Mouse (Mus musculus) limb, embryonic 14.5 days (tissue): ENCODE measurements around the gene Slirp. TPM values are rescaled to one million over a fixed set of nuclear protein-coding genes. Genes with fewer than 3 reads are reported as not detected.

Source experiments
- ATAC-seq: fragments of 200-750 bp; cut with Nextera tagmentation; 2 replicates; pipeline ENCODE4 v1.8.0; 2017; ENCODE audit warnings: low read depth, moderate number of reproducible peaks, moderate TSS enrichment; ENCODE audit not compliant: low FRiP score
- DNase-seq: peaks from one replicate; pipeline ENCODE4 v3.0.0-alpha.2; 2015; ENCODE audit warnings: low spot score
- H3K27ac ChIP-seq: fragments of 300-500 bp; sonication (generic); replicated peaks from 2 replicates; pipeline ENCODE4 v1.5.1; 2014; ENCODE audit warnings: low read depth, mild to moderate bottlenecking, low read length, moderate library complexity, mixed read lengths
- H3K27me3 ChIP-seq: fragments of 300-500 bp; sonication (generic); 2 replicates; pipeline ENCODE4 v1.6.1; 2014; ENCODE audit warnings: low read length, mixed read lengths; ENCODE audit not compliant: control insufficient read depth, insufficient read depth
- H3K36me3 ChIP-seq: fragments of 300-500 bp; sonication (generic); 2 replicates; pipeline ENCODE4 v1.6.1; 2014; ENCODE audit warnings: mild to moderate bottlenecking, low read length, moderate library complexity, mixed read lengths; ENCODE audit not compliant: control insufficient read depth, insufficient read depth
- H3K4me1 ChIP-seq: fragments of 300-500 bp; sonication (generic); 2 replicates; pipeline ENCODE4 v1.6.1; 2014; ENCODE audit warnings: antibody characterized with exemption, low read length, mixed read lengths; ENCODE audit not compliant: control insufficient read depth, insufficient read depth
- H3K4me2 ChIP-seq: fragments of 300-500 bp; sonication (generic); replicated peaks from 2 replicates; pipeline ENCODE4 v1.6.1; 2014; ENCODE audit warnings: low read depth, mild to moderate bottlenecking, low read length, moderate library complexity; ENCODE audit not compliant: severe bottlenecking
- H3K4me3 ChIP-seq: fragments of 300-500 bp; sonication (generic); replicated peaks from 2 replicates; pipeline ENCODE4 v1.5.1; 2014; ENCODE audit warnings: low read length
- H3K9ac ChIP-seq: fragments of 300-500 bp; sonication (generic); 2 replicates; pipeline ENCODE4 v1.6.1; 2014; ENCODE audit warnings: mild to moderate bottlenecking, low read depth, low read length, moderate library complexity; ENCODE audit not compliant: severe bottlenecking
- H3K9me3 ChIP-seq: fragments of 300-500 bp; sonication (generic); 2 replicates; pipeline ENCODE4 v1.6.1; 2016; ENCODE audit warnings: low read length; ENCODE audit not compliant: control insufficient read depth
- POLR2A ChIP-seq: fragments of 200-500 bp; IDR thresholded peaks from 2 replicates; pipeline ENCODE4 v1.8.0; 2012; ENCODE audit warnings: inconsistent platforms, mild to moderate bottlenecking, moderate library complexity, borderline replicate concordance; ENCODE audit not compliant: insufficient read depth, insufficient read length; ENCODE audit errors: extremely low read depth
- WGBS: fragments of 180-500 bp; shearing (Covaris S2); extraction: QIAGEN DNeasy Blood & Tissue Kit; methylation state at CpG from one replicate; pipeline ENCODE4 v1.1.7; 2014; 5-methylcytosine and 5-hydroxymethylcytosine counted together
- polyA plus RNA-seq, 2 experiments: library from polyadenylated mRNA; depleted of rRNA in 1 of 2; stranded (reverse) in 1 of 2; unstranded in 1 of 2; fragments of >200 nt; fragmentation: Nextera tagmentation in 1 of 2; extraction: Ambion mirVana in 1 of 2; gene quantifications; 2 replicates each; pipeline versions ENCODE4 v1.2.1 to v1.2.3; 2012 to 2014

Slirp gene
- 62.4 and 83.4 TPM in 2 replicates for polyA plus RNA-seq (2012; rRNA removed)
- polyA plus RNA-seq (2014; fragmentation: Nextera tagmentation; extraction: Ambion mirVana), result 292 and 314 TPM in 2 replicates

GRCm38 (mm10) chr12:87443700-87444122, at the start of gene Slirp, which contains the start of gene Alkbh1:
Gene Slirp (plus strand): TSS chr12:87443896.
Gene Alkbh1 (minus strand): TSS chr12:87444017.
- peaks cover 54% of the 10 kb centered on the region for H3K36me3 ChIP-seq
- DNase-seq, result peak; percentile 94
- under 1% methylated on average over 28 of the region's 28 CpGs for WGBS

GRCm38 (mm10) chr12:87394316-87394715, 49.4 kb upstream of the Slirp start:
- no peak for TF ChIP-seq POLR2A
- ATAC-seq, result no peak

More at GRCm38 (mm10) chr12:87443700-87444122, at the start of gene Slirp, which contains the start of gene Alkbh1:
- Histone ChIP-seq H3K4me1 (peaks cover 10% of the 10 kb centered on the region), H3K27me3 (no peaks in the 10 kb centered on the region), H3K27ac (peak within 1 kb of the TSS; percentile 91), H3K9ac (peak within 1 kb of the TSS; percentile 94), H3K4me2 (peak within 1 kb of the TSS; percentile 58), H3K9me3 (no peaks in the 10 kb centered on the region), H3K4me3 (peak within 1 kb of the TSS; percentile 90)
- TF ChIP-seq POLR2A, result peak; percentile 60; the same call in 1 of the 2 replicates
- ATAC-seq, result peak; percentile 92

GRCm38 (mm10) chr12:87397126-87397525, 46.6 kb upstream of the Slirp start:
- no peak overlapping the region for H3K27ac ChIP-seq

More at GRCm38 (mm10) chr12:87394316-87394715, 49.4 kb upstream of the Slirp start:
- no peak for DNase-seq
- Histone ChIP-seq H3K4me2 (no peak overlapping the region), H3K9me3 (no peaks in the 10 kb centered on the region), H3K4me1 (no peaks in the 10 kb centered on the region), H3K27me3 (no peaks in the 10 kb centered on the region), H3K36me3 (no peaks in the 10 kb centered on the region), H3K27ac (no peak overlapping the region), H3K9ac (no peak overlapping the region), H3K4me3 (no peak overlapping the region)
- WGBS, result 86% methylated on average over 6 of the region's 6 CpGs

GRCm38 (mm10) chr12:87397811-87398417, 45.8 kb upstream of the Slirp start:
- 50% methylated on average over 4 of the region's 4 CpGs for WGBS
- no peaks in the 10 kb centered on the region for H3K4me1 ChIP-seq
- no peaks in the 10 kb centered on the region for H3K9me3 ChIP-seq
- H3K27ac ChIP-seq, result no peak overlapping the region
- DNase-seq (no peak), ATAC-seq (no peak)
- TF ChIP-seq POLR2A, result no peak
- no peak overlapping the region for H3K9ac ChIP-seq
- no peak overlapping the region for H3K4me2 ChIP-seq
- no peaks in the 10 kb centered on the region for H3K27me3 ChIP-seq
- H3K36me3 ChIP-seq, result no peaks in the 10 kb centered on the region
- H3K4me3 ChIP-seq, result no peak overlapping the region

More at GRCm38 (mm10) chr12:87397126-87397525, 46.6 kb upstream of the Slirp start:
- H3K4me1 ChIP-seq, result no peaks in the 10 kb centered on the region
- WGBS, result 79% methylated on average over 3 of the region's 4 CpGs
- H3K4me3 ChIP-seq, result no peak overlapping the region
- H3K4me2 ChIP-seq, result no peak overlapping the region
- H3K27me3 ChIP-seq, result no peaks in the 10 kb centered on the region
- ATAC-seq (no peak), DNase-seq (no peak)
- no peaks in the 10 kb centered on the region for H3K9me3 ChIP-seq
- TF ChIP-seq POLR2A, result no peak
- no peak overlapping the region for H3K9ac ChIP-seq
- H3K36me3 ChIP-seq, result no peaks in the 10 kb centered on the region

GRCm38 (mm10) chr12:87399119-87399819, 44.4 kb upstream of the Slirp start:
- H3K36me3 ChIP-seq, result no peaks in the 10 kb centered on the region
- H3K27me3 ChIP-seq, result no peaks in the 10 kb centered on the region
- DNase-seq, result no peak
- no peak for TF ChIP-seq POLR2A
- no peaks in the 10 kb centered on the region for H3K9me3 ChIP-seq
- H3K27ac ChIP-seq, result no peak overlapping the region
- no peak overlapping the region for H3K9ac ChIP-seq
- 89% methylated on average over 10 of the region's 10 CpGs for WGBS
- H3K4me2 ChIP-seq, result no peak overlapping the region
- no peak for ATAC-seq
- H3K4me3 ChIP-seq, result no peak overlapping the region
- H3K4me1 ChIP-seq, result no peaks in the 10 kb centered on the region
